Mouse (Mus musculus) v-Abl transformed pro-B cells (cell line): ENCODE results near the gene Sacs.

Source experiments
- in situ Hi-C, 2 experiments: fragments of 400-800 bp; cut with MboI; formaldehyde crosslinking; loops; one replicate each; pipeline ENCODE4 v1.15.1; 2025; ENCODE audit not compliant: unreplicated experiment in 2 of 2

Sacs gene

DNA sequence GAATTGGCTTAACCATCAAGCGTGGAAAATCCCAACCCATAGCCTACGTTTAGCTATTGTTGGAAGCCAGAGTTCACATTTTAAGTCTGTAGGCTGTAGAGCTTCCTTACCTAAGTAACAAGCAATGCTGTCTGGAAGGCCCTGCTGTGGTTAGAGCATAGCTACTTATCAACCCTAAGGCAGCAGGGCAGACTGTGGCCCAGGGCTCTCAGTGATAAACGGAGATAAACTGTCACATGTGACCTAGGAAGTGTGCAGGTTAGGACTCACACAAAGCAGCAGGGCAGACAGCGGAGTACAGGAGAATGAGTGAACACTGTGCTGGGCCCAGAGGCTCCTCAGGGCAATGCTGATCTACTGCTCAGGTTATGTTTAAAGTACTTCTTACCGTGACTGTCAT, 91.5 kb downstream of the Sacs start:
- in situ Hi-C loops = no loop called here

DNA sequence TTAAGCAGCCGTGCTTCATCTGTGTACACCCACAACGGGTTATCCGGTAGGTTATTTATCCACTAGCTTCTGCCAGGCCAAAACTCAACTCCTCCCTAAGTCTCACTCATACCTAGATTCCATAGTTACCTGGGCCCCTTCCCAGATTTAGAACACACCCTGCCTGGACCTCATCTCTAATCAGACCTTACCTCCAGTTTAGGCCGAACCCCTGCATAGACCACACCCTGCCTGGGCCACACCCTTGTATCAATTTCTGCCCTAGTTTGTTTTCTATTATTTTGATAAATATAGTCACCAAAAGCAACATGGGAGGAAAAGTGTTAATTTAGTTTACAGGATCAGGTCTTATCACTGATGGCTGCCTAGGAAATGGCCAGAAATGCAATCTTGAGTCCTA, 91.9 kb downstream of the Sacs start:
- in situ Hi-C loops = no loop called here

DNA sequence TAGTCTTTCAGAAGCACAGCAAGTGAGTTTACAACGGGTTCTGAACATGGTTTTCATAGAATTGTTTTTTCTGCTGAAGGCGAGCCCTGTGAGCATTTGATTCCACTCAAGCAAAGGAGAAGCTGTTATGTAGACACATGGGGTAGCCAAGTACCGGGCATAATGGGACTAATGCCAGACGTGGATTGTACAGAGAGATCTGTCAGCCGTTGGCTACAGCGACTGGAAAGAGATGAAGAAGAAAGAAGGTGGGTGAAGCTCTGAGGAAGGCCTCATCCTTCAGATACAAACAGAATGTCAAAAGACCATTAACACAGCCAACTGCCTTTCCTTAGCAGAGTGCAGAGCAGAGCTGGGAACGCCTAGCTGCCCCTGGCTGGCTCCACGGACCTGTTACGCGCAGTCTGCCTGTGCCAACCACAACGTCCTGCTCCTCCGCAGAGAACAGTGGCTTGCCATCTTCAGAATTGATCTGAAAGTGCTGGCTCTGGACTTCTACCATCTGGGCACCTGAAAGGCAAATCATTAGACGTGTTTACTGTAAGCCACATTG, 93.8 kb downstream of the Sacs start:
- in situ Hi-C loops = no loop called here

DNA sequence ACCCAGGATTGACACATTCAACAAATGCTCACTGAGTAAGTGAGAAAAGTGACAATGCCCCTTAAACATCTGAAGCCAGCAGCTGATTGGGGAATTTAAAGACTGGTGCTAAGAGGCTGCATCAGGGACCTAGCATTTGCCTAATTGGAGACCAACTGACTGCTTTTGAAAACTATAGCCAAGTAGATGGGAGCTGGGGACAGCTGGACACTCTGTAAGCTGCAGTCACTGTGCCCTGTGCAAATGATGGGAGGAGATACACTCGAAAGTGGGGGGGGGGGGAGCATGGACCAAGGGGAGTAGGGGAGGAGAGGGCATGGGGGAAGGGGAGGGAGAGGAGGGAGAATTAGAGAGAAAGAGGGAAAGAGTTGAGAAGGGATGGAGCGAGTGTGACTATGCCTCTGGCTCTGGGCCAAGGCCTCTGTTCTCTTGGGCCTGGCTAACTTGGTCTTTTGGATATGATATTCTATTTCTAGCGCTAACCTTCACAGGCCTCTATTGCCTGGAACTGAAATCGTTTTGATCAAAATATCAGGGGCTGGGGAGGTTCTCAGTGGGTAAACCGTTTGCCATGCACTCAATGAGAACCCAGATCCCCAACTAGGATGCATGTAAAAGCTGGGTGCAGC, 97.7 kb downstream of the Sacs start:
- in situ Hi-C loops = no loop called here

DNA sequence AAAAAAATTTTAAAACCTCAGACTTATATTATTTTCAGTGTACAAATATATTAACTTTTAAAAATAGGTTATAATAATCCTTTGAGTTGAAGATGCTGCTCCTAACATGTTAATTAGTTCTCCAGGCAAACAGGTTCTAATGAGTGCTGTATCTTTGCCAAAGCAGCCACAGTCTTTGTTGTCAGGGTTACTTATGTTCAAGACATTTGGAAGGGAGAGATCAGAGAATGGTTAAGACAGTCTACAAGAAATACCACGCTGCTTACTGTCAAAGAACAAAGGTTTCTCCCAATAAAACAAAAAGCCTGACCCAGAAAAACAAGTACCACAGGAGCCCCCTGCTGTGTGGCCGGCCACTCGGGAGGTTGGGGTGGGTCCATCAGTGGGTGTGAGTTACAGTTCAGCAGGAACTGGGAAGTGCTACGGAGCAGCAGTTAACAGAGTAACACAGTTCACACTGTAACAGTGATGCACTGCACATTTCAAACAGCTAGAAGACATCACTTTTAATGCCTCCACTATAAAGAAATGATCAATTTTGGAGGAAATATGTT, 98.9 kb downstream of the Sacs start:
- in situ Hi-C loops = no loop called here

DNA sequence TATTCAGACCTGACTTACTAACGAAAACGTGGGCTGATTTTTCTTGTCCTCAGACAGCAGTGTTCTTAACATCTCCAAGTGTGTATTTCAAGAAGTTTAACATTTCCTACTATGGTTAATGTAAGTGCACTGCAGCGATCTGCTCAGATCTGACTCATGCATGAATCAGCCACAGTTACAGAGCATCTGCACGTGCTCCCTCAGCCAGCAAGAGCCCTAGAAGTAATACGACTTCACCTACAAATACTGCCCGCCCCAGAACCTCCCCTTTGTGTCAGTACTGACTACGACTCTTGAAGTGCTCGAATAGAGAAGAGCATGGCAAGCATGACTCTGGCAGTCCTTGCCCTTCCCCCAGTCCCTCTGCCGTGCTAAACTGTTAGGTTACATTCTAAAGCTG, 100.5 kb downstream of the Sacs start:
- in situ Hi-C loops = no loop called here

DNA sequence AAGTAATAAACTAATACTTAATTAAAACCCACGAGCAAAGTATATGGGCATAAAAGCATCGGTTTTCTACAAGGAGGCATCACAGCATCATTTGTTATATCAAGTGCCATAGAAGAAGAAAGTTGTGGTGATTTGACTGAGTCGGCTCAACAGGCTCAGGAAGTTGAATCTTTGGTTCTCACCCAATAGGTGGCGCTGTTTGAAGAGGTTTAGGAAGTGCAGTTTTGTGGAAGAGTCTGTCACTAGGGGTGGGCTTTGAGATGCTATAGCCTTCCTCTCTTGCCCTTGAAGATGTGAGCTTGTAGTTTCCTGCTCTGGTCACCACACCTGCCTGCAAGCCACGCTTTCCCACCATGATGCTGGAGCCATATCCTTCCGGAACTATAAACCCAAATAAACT, 104.4 kb downstream of the Sacs start:
- in situ Hi-C loops = no loop called here

DNA sequence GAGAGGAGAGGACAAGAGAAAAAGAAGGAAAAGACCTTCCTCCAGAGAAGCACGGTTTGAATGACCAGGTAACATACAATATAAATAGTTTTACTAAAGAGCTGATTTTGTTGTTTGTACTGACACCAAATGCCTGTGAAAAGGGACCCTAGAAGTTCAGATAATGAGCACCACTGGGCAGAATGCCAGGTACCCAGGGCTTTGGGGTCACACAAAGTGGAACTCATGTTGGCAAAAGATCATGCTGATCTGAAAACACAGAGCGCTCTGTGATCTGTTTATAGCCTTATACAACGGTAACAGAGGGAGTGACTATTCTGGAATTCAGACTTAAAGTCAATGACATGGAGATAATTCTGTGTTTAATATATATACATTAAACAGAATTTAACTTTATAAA, 108.2 kb downstream of the Sacs start:
- in situ Hi-C loops = no loop called here

DNA sequence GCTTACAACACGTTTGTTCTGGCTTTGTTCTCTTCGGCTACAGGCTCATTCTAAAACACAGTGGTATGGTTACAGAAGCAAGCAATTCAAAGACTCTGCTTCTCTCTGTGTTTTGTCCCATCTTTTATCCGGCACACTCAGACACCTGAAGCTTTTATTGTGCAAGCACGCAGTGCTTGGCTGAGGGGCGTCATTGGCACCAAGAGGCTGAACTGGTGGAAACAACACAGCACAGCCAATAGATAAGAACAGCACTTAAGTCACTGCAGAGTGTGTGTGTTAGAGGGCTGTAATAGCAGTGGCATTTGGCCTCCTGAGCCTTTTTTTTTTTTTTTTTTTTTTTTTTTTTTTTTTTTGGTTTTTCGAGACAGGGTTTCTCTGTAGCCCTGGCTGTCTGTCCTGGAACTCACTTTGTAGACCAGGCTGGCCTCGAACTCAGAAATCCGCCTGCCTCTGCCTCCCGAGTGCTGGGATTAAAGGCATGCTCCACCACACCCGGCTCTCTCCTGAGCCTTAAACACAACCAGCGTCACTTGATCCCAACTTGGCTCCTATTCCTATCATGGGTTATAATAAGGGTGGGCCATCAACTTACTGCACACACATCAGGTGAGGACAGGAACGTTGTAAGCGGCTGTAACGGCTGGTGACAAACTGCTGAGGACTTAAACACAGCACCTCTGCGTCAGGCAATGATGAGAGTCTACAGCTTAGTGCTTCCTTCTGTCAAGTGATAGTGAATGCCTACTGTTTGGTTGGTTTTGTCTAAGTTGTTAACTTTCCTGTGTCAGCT, 114.5 kb downstream of the Sacs start:
- in situ Hi-C loops = no loop called here

DNA sequence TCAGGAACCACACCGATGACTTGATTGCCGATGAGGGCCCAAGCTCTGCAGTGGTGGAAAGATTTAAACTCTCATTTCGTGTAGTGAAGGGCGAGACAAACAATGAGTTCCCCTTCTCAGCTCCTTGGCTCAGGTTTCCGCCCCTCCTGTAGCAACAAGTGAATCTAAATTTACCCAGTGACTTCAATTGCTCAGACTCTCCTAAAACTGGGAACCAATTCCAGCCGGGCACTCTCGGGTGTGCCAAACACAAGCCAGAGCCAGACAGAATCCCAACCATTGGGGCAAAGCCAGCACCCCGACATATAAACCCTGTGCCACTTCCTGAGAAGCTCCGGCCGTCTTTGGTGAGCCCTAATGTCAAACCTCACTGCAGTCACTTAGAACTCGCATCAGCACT, 120.1 kb downstream of the Sacs start, which contains the start of gene Sgcg:
TSS of gene Sgcg (minus strand) at position 139 of the 400 bp plus-strand sequence.
- in situ Hi-C loops = no loop called here

DNA sequence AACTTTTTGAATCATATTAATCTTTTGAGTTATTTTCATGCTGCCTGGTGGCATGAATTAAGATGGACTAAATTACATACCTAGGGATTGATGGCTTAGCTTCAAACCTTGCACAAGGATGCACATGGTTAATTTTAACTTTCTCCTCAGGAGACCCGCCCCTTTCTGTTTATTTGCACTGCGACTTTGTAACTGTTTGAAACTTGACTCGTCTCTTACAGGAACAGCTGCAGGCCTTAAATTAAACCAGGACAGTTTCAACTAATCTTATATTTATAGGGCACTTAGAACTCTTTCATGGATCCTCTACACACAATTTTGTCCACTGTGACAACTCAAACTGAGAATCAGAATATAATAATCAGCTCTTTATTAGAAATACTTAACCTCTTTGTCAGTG, 120.8 kb downstream of the Sacs start:
- in situ Hi-C loops = no loop called here

DNA sequence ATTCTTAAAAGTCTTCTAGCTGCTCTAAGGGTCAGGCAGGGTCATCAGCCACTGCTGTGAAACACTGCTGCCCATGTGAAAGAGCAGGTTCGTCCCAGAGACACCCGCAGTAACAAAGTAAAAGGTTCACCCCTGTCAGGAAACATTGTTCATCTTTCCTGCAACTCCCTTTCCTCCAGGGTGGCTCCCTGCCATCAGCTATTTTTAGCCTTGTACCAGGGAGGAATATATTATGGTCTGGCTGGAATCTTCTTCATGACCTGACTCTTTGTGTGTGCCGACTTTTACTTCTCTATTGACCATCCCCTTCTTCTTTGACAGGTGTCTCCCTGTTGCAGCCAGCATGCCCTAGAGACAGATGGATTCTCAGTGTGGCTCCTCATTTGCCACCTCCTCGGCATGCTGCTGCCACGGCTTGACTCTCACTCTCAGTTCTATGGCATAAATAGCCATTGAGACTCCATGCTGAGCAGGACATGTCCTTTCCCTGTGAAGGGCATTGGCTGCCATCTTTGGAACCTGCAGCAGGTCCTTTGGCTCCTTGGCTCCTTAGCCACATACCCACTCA, 129.7 kb downstream of the Sacs start:
- in situ Hi-C loops = no loop called here

DNA sequence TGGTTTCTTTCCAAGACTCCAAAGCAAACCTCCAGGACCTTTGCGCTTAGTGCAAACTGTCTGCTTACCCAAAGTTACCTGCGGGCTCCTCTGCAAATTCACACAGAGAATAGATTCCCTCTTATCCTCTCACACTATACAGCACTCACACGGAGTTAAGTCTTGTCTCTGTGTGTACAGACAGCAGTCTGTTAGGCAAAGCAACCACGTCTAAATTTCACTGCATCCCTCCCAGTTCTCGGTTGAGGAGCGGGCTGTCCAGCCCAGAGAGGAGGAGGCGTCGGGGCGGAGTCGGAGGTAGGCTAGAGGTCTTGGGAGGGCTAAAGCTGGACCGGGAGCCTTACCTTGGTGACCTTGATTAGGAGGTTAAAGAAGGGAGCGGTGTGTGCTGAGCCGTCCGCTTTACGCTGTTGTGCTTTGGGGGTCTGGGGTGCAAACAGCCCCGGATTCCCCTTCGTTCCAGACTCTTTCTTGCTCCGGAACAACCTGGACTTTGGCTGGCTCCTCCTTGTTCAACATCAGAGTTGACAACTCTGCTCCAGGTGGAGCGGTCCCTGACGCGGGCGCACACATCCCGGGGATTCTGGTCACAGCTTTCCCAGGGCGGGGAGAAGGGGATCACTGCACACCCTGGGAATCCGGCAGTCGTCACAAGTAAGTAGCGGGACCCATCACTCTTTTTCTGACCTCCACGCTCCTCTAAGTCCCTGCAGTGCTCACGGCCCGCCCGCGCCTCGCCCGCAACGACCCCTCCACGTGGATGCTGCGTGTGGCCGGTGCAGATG, 136.3 kb downstream of the Sacs start:
- in situ Hi-C loops = loop anchor here in 1 of 2 experiments (25.0 kb wide), 1 partner anchor 1662 kb away; no protein-coding TSS in a partner anchor

DNA sequence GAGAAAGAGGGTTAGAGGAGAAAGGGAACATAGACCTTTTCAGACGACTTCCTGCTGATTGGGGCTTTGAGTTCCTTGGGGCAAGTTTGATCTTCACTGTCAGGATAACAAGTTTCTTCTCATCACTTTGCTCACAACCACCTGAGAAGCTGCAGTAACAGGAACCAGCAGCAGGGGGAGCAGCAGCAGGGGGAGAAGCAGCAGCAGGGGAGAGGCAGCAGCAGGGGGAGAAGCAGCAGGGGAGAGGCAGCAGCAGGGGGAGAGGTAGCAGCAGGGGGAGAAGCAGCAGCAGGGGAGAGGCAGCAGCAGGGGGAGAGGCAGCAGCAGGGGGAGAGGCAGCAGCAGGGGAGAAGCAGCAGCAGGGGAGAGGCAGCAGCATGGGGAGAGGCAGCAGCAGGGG, 139.0 kb downstream of the Sacs start:
- in situ Hi-C loops = loop anchor here in 1 of 2 experiments (25.0 kb wide), 1 partner anchor 1665 kb away; no protein-coding TSS in a partner anchor

DNA sequence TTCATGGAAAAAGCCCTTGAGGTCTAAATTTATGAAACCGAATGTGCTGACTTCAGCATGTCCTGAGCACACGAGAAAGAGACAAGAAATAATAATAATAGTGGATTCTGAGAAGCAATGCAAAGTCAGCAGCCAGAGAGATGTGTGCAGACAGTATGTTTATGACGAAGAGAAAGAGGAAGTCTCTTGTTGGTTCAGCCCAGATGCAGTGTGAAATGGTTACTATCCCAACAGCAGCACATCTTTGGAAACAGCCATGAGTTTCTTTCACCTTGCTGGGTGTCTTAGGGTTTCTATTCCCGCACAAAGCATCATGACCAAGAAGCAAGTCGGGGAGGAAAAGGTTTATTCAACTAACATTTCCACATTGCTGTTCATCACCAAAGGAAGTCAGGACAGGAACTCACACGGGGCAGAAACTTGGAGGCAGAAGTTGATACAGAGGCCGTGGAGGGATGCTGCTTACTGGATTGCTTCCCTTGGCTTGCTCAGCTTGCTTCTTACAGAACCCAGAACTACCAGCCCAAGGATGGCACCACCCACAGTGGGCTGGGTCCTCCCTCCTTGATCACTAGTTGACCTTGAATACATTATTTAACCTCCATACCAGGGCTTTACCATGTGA, 140.5 kb downstream of the Sacs start:
- in situ Hi-C loops = loop anchor here in 1 of 2 experiments (25.0 kb wide), 1 partner anchor 1666 kb away; no protein-coding TSS in a partner anchor

DNA sequence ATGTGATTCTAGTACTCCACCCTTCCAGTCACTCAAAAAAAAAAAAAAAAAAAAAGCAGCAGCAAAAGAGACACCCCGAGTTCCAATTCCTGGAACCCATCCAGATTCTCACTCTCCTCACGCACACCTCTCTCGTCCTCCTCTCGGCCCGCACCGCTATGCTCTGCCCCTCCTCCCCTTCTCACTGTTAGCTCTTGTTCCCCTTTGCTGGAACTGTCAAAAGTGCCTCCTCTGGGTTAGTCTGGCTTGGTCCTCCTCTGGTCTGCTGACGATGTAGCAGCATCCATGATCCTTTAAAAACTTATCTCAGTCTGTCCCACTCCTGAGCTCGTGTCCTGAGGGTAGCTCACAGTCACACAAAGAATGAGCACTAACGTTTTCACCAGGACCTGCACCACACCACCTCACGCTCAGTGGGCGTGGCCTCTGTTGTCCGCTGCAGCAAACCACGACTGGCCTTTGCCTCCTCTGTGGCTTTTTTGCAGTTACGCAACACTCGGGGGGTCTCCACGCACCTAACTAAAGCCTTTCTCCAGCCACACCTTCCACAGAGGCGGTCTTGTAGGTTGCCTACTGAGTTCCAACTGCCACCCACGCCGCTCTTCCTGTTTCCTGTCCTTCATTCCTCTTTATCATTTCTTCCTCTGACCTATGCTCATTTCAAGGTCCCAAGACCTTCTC, 150.5 kb downstream of the Sacs start:
- in situ Hi-C loops = loop anchor here in 1 of 2 experiments (25.0 kb wide), 1 partner anchor 1676 kb away; no protein-coding TSS in a partner anchor
